Mouse (Mus musculus): Measurements from ENCODE around the gene Ndufa3. TPM values are rescaled to one million over a fixed set of nuclear protein-coding genes. Genes with fewer than 3 reads are reported as not detected.
"Not testable (repeated sequence)": the region's sequence is repeated elsewhere in the genome, so short reads cannot be mapped to it uniquely, and the experiment has no call there.

Ndufa3 gene
- 577 and 640 TPM in 2 replicates for polyA plus RNA-seq (2014; fragmentation: Nextera tagmentation; extraction: Ambion mirVana)

- Histone ChIP-seq H3K27me3 (replicated peaks; ENCODE audit: control insufficient read depth, insufficient read depth, low read length) (no peaks in the 10 kb centered on the region), H3K4me2 (ENCODE audit: low read length) (peak within 1 kb of the TSS; percentile 85), H3K4me1 (replicated peaks; ENCODE audit: control insufficient read depth, insufficient read depth, low read length) (peaks cover 7% of the 10 kb centered on the region; the same call in 1 of the 2 replicates), H3K27ac (ENCODE audit: low read depth) (peak within 1 kb of the TSS; percentile 51; the same call in 1 of the 2 replicates), H3K9me3 (ENCODE audit: control insufficient read depth, low read length) (no peaks in the 10 kb centered on the region), H3K9ac (ENCODE audit: low read length) (peak within 1 kb of the TSS; percentile 84), H3K4me3 (ENCODE audit: low read depth, low read length) (peak within 1 kb of the TSS; percentile 72), H3K36me3 (ENCODE audit: control insufficient read depth, insufficient read depth, low read length) (peaks cover 32% of the 10 kb centered on the region)
- DNase-seq (ENCODE audit: low spot score), result peak; percentile 86
- peak; percentile 96 for ATAC-seq (replicated peaks; ENCODE audit: low FRiP score, low TSS enrichment, low read depth)
- WGBS, result under 1% methylated on average over 32 of the region's 32 CpGs
Measured at GRCm38 (mm10) chr7:3617242-3617995, at the start of gene Ndufa3. TSS of gene Ndufa3 (plus strand) at chr7:3617373.

- Histone ChIP-seq H3K4me3 (ENCODE audit: low read depth, low read length) (no peak overlapping the region), H3K36me3 (ENCODE audit: control insufficient read depth, insufficient read depth, low read length) (no peaks in the 10 kb centered on the region), H3K4me2 (ENCODE audit: low read length) (no peak overlapping the region), H3K9ac (ENCODE audit: low read length) (no peak overlapping the region), H3K27me3 (replicated peaks; ENCODE audit: control insufficient read depth, insufficient read depth, low read length) (no peaks in the 10 kb centered on the region), H3K27ac (ENCODE audit: low read depth) (no peak overlapping the region), H3K4me1 (replicated peaks; ENCODE audit: control insufficient read depth, insufficient read depth, low read length) (no peaks in the 10 kb centered on the region), H3K9me3 (ENCODE audit: control insufficient read depth, low read length) (no peaks in the 10 kb centered on the region)
- 64% methylated on average over 6 of the region's 6 CpGs for WGBS
- DNase-seq (ENCODE audit: low spot score) (no peak), ATAC-seq (replicated peaks; ENCODE audit: low FRiP score, low TSS enrichment, low read depth) (no peak)
Measured at GRCm38 (mm10) chr7:3569725-3570124, 47.4 kb upstream of the Ndufa3 start.

GRCm38 (mm10) chr7:3570580-3570979 is 46.6 kb upstream of the Ndufa3 start:
- H3K27me3 ChIP-seq (replicated peaks; ENCODE audit: control insufficient read depth, insufficient read depth, low read length); H3K9me3 ChIP-seq (ENCODE audit: control insufficient read depth, low read length); H3K4me1 ChIP-seq (replicated peaks; ENCODE audit: control insufficient read depth, insufficient read depth, low read length); H3K27ac ChIP-seq (ENCODE audit: low read depth); H3K4me2 ChIP-seq (ENCODE audit: low read length); H3K36me3 ChIP-seq (ENCODE audit: control insufficient read depth, insufficient read depth, low read length); H3K4me3 ChIP-seq (ENCODE audit: low read depth, low read length); ATAC-seq (replicated peaks; ENCODE audit: low FRiP score, low TSS enrichment, low read depth); DNase-seq (ENCODE audit: low spot score); H3K9ac ChIP-seq (ENCODE audit: low read length): not testable (repeated sequence)
- 84% methylated on average over 3 of the region's 3 CpGs for WGBS

- 92% methylated on average over 1 of the region's 1 CpGs for WGBS
- Histone ChIP-seq H3K9me3 (ENCODE audit: control insufficient read depth, low read length) (no peaks in the 10 kb centered on the region), H3K4me3 (ENCODE audit: low read depth, low read length) (no peak overlapping the region), H3K9ac (ENCODE audit: low read length) (no peak overlapping the region), H3K36me3 (ENCODE audit: control insufficient read depth, insufficient read depth, low read length) (no peaks in the 10 kb centered on the region), H3K27me3 (replicated peaks; ENCODE audit: control insufficient read depth, insufficient read depth, low read length) (no peaks in the 10 kb centered on the region), H3K4me1 (replicated peaks; ENCODE audit: control insufficient read depth, insufficient read depth, low read length) (no peaks in the 10 kb centered on the region), H3K4me2 (ENCODE audit: low read length) (no peak overlapping the region), H3K27ac (ENCODE audit: low read depth) (no peak overlapping the region)
- ATAC-seq (replicated peaks; ENCODE audit: low FRiP score, low TSS enrichment, low read depth), result no peak
- no peak for DNase-seq (ENCODE audit: low spot score)
Measured at GRCm38 (mm10) chr7:3571847-3572246, 45.3 kb upstream of the Ndufa3 start.

GRCm38 (mm10) chr7:3574216-3574615 is 43.0 kb upstream of the Ndufa3 start:
- Histone ChIP-seq H3K9me3 (ENCODE audit: control insufficient read depth, low read length) (no peaks in the 10 kb centered on the region), H3K4me2 (ENCODE audit: low read length) (no peak overlapping the region), H3K9ac (ENCODE audit: low read length) (no peak overlapping the region), H3K27ac (ENCODE audit: low read depth) (no peak overlapping the region), H3K4me3 (ENCODE audit: low read depth, low read length) (no peak overlapping the region), H3K36me3 (ENCODE audit: control insufficient read depth, insufficient read depth, low read length) (no peaks in the 10 kb centered on the region), H3K27me3 (replicated peaks; ENCODE audit: control insufficient read depth, insufficient read depth, low read length) (no peaks in the 10 kb centered on the region), H3K4me1 (replicated peaks; ENCODE audit: control insufficient read depth, insufficient read depth, low read length) (no peaks in the 10 kb centered on the region)
- DNase-seq (ENCODE audit: low spot score) (no peak), ATAC-seq (replicated peaks; ENCODE audit: low FRiP score, low TSS enrichment, low read depth) (no peak)
- WGBS, result 52% methylated on average over 5 of the region's 5 CpGs

- Histone ChIP-seq H3K36me3 (ENCODE audit: control insufficient read depth, insufficient read depth, low read length) (no peaks in the 10 kb centered on the region), H3K27me3 (replicated peaks; ENCODE audit: control insufficient read depth, insufficient read depth, low read length) (no peaks in the 10 kb centered on the region), H3K4me1 (replicated peaks; ENCODE audit: control insufficient read depth, insufficient read depth, low read length) (no peaks in the 10 kb centered on the region), H3K9me3 (ENCODE audit: control insufficient read depth, low read length) (no peaks in the 10 kb centered on the region), H3K9ac (ENCODE audit: low read length) (no peak overlapping the region), H3K27ac (ENCODE audit: low read depth) (no peak overlapping the region), H3K4me2 (ENCODE audit: low read length) (no peak overlapping the region), H3K4me3 (ENCODE audit: low read depth, low read length) (no peak overlapping the region)
- no peak for ATAC-seq (replicated peaks; ENCODE audit: low FRiP score, low TSS enrichment, low read depth)
- no peak for DNase-seq (ENCODE audit: low spot score)
- 66% methylated on average over 5 of the region's 5 CpGs for WGBS
Measured at GRCm38 (mm10) chr7:3576354-3577124, 40.6 kb upstream of the Ndufa3 start.

GRCm38 (mm10) chr7:3578196-3578595 is 39.0 kb upstream of the Ndufa3 start:
- Histone ChIP-seq H3K4me1 (replicated peaks; ENCODE audit: control insufficient read depth, insufficient read depth, low read length) (no peaks in the 10 kb centered on the region), H3K36me3 (ENCODE audit: control insufficient read depth, insufficient read depth, low read length) (no peaks in the 10 kb centered on the region), H3K9me3 (ENCODE audit: control insufficient read depth, low read length) (no peaks in the 10 kb centered on the region), H3K27me3 (replicated peaks; ENCODE audit: control insufficient read depth, insufficient read depth, low read length) (no peaks in the 10 kb centered on the region), H3K4me3 (ENCODE audit: low read depth, low read length) (no peak overlapping the region), H3K27ac (ENCODE audit: low read depth) (no peak overlapping the region), H3K9ac (ENCODE audit: low read length) (no peak overlapping the region), H3K4me2 (ENCODE audit: low read length) (no peak overlapping the region)
- 82% methylated on average over 2 of the region's 2 CpGs for WGBS
- DNase-seq (ENCODE audit: low spot score), result no peak
- ATAC-seq (replicated peaks; ENCODE audit: low FRiP score, low TSS enrichment, low read depth), result no peak

- Histone ChIP-seq H3K36me3 (ENCODE audit: control insufficient read depth, insufficient read depth, low read length) (no peaks in the 10 kb centered on the region), H3K27me3 (replicated peaks; ENCODE audit: control insufficient read depth, insufficient read depth, low read length) (no peaks in the 10 kb centered on the region), H3K9me3 (ENCODE audit: control insufficient read depth, low read length) (no peaks in the 10 kb centered on the region), H3K4me1 (replicated peaks; ENCODE audit: control insufficient read depth, insufficient read depth, low read length) (no peaks in the 10 kb centered on the region), H3K27ac (ENCODE audit: low read depth) (no peak overlapping the region), H3K4me3 (ENCODE audit: low read depth, low read length) (no peak overlapping the region), H3K4me2 (ENCODE audit: low read length) (no peak overlapping the region), H3K9ac (ENCODE audit: low read length) (no peak overlapping the region)
- WGBS, result 65% methylated on average over 6 of the region's 6 CpGs
- ATAC-seq (replicated peaks; ENCODE audit: low FRiP score, low TSS enrichment, low read depth) (no peak), DNase-seq (ENCODE audit: low spot score) (no peak)
Measured at GRCm38 (mm10) chr7:3578952-3579546, 38.1 kb upstream of the Ndufa3 start.

All from intestine, embryonic 14.5 days (tissue).